Mouse (Mus musculus) gastrocnemius, postnatal 4 days (tissue): Measurements from ENCODE around the gene Ephb6. TPM values are rescaled to one million over a fixed set of nuclear protein-coding genes. Genes with fewer than 3 reads are reported as not detected.

Experiments
- DNase-seq, 2 experiments: peaks; one replicate each; pipeline ENCODE4 v3.0.0; 2021 to 2022; ENCODE audit warnings: low spot score in 2 of 2, mixed read lengths in 2 of 2
- total RNA-seq, 2 experiments: library from RNA; stranded (reverse); gene quantifications; 2 replicates each; pipeline ENCODE4 v1.2.3; 2021

Ephb6 gene
- total RNA-seq, 2 experiments from 2014 or later, result 5.1 to 5.8 TPM

DNA sequence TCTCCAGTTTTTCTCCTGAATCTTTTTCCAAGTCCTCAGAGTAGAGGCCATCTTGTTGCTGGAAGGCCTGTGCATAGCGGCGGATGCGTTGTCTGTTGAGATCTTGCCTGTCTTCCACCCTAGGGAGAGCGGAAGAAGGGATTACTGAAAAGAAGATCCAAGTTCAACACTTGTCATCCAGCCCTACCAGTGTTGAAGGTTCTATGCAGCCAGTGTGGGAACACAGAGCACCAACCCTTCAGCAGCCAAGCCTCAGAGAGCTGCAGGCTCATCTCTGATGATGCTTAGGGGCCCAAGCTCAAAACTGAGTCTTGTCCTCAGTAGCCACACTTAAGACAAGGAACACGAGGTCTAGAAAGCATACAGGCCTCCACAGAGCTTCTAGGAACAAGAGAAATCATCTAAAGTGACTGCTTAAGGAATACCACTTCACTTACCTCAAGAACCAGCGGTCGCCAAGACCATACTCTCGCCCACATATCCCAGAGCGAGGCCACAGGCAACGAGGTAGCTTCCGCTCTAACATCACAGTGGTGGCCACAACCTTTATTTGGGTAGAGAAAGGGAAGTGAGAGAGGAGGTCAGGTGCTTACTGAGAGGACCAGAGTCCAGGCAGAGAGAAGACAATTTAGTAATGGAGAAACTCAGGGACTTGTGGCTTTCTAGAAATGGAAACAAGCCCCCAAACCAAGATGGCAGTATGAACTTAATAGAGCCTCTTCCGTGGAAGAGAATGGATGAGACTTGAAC, 16.1 kb downstream of the Ephb6 start:
- no peak for DNase-seq

DNA sequence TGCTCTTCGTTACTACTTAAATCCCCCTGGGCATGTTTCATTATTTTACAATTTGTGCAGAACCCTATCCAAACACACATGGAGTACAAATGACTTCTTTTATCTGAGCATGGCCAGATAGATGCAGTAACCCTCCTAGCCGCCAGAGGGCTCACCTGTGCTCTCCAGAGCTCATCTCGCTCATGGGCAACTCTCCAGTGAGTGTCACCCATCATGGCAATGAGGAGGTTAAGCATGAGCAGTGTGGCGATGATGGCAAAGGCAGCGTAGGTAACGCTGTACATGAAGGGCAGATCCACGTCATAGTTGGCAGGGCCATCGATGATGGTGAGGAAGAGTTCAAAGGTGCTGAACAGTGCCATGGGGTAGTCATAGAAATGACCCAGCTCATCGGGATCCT, 17.4 kb downstream of the Ephb6 start:
- DNase-seq, result no peak

DNA sequence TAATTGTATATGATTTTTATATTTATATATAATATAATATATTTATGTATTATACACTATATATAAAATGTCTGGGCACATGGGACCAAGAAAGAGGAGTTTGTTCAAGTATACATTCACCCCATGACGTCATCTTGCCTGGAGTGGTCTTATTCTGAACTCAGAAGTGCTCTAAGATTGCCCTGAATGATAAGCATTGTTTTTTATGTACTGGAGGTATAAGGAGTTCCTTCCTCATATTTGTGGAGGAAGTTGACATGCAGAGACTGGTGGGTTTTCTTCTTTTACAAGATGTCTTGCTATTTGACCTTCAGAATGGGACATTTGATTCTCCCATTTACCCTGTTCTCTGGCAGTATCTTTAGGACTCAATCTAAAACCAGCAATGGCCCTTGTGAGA, 22.9 kb downstream of the Ephb6 start:
- DNase-seq, result no peak

DNA sequence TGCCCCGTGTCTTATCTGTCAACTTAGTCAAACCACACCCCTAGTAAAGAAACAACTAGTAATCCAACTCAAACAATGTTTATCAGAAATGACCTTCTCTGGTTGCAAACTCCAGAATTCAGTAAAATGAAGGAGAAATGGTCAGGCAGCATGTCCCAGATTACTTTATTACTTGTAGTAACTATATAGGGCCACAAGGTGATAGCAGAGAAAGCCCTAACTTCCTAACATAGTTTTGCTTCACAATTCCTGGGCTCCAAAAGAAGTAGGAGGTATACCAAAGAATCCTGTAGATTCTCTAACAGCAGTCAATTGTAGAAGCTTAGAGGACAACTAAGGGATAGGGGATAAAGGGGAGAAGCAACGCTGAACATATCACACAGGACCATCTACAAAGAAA, 25.5 kb downstream of the Ephb6 start:
- DNase-seq, result no peak

DNA sequence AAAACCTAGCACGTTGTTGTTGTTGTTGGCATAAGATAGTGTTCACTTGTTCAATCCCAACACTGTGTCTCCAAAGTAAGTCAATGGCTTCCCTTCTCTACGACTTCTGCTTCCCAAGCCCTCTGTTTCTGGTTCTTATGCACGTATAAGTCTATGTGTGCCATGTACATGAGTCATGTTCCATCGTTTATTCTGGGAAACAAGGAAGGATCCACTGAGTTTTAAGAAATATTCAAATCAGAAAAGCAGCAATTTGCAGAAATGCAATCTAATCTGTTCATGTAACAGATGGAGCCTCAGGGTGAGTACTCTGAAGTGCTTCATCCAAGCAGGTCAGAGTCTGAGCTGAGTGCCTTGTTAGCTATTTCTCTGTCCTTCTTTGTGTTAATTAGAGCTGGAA, 26.3 kb downstream of the Ephb6 start:
- no peak for DNase-seq

DNA sequence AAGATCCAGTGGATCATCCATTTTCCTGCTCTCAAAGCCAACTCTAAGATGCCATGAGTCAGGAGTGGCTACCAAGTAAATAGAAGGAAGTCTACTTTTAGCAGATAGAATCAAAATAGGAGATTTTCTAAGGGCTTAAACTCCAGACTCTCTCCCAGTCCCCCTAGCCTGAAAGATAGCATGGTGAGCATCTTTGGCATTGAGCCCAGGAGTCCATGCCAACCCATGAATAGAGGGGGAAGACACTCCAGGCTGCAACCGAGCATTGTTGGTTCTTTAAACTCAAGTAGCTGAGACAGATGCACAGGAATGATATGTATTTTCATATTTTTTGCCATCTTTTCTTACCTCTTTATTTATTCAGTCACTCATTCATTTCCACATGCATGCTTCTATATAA, 29.9 kb downstream of the Ephb6 start:
- DNase-seq, result no peak

DNA sequence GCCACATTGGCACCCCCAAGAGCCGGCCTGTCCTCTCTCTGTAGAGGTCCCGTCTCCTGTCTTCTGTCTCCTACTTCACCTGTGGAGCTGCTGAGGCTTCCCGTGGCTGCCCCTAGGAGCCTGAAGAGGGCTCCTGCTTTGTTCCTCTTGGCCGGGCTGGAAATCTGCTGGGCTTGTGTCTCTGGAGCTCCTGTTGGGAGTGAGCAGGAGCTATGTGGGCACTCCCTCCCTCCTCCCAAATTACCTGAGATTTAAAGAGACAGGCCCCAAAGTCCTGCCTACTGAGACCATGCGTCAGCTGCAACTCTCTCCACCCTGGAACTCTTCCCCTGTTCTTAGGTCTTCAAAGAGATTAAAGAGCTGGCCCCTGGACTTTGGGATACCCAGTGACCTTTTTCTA, 30.9 kb downstream of the Ephb6 start, which contains the start of gene Trpv6:
TSS of gene Trpv6 (minus strand) at position 228 of the 400 bp plus-strand sequence.
- no peak for DNase-seq

DNA sequence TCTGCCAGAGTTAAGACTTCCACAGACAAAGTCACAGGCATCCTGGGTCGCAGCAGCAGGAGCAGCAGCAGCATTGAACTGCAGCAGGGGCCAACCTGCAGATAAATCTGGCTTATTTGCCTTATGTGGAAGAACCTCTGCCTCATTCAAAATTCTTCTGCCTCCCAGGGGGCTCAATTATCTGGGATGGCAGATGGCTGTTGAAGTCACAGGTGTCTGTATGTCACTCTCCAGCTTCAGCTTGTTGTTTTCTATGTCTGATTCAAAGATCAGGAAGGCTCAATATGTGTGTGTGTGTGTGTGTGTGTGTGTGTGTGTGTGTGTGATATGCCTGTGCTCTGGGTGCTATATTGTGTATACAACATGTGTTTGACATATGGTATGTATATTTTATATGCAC, 32.1 kb downstream of the Ephb6 start:
- DNase-seq, result no peak

DNA sequence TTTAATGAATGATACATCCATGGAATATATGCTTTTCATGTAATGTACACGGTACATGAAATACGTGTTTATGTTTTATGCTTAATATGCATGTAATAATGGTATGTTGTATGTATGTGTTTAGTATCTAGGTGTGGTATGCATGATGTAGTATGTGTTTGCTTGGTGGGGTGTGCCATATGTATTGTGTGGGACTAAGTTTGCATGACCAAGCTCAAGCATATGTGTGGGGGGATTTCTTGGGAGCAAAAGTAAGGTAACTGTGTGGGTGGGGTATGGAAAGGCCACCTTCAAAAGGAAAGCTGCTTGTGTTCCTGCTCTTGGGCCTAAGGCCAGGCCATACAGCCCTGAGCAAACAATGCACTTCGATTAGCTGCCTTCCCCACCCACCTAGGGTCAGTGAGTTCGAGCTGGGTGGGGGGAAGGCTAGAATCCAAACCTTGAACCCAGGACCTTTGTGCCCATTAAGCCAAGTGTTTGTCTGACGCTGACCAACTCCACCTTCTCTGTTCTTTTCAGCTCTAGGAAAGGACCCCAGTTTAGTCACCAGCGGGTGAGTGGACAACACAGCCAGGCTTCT, 32.7 kb downstream of the Ephb6 start:
- no peak for DNase-seq

DNA sequence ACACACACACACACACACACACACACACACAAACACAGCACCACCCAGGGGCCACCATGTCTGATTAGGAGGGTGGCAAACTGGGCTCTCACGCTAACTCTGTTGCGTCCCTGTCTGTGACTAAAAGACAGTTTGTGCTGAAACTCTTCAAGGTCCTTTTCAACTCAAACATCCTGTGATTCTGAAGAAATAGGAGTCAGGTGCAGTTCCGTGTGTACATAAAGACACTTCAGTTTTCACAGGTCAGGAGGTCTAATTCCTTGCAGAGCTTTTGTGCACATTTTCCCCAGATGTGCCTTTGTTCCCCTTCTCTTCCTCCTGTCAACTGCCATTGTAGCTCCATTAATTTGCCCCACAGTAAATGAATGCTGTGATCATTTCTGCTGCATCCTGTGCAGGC, 35.2 kb downstream of the Ephb6 start:
- no peak for DNase-seq

DNA sequence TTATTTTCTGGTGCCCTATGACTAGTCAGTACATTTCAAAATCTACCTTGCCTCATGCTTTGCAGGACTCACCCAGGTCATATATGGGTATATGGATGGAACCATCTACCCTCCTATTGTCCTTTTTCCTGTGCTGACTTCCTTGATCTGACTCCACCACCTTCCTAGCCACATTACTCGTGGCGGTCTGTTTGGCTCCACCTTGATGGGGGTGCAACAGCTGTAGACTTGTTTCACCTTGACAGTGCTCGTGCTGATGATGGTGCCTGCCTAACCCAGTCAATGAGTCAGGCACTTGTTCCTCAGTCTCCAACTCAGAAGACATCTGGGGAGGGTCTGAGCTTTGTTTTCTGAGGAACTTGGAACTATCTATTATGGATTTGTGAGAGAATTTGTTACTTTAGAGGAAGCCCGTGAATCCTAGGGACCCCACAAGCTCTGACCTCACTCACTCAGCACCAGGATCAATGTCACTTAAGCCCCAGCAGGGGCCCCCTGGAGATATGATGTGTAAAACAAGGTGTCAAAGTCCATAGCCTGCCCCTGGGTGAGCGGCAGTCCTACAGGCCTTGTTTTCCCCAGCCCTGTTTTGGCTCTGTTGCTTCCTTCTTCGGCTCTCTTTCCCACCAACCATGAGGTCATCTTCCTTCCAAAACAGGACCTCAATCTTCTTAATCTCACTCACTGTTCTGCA, 36.0 kb downstream of the Ephb6 start:
- no peak for DNase-seq

DNA sequence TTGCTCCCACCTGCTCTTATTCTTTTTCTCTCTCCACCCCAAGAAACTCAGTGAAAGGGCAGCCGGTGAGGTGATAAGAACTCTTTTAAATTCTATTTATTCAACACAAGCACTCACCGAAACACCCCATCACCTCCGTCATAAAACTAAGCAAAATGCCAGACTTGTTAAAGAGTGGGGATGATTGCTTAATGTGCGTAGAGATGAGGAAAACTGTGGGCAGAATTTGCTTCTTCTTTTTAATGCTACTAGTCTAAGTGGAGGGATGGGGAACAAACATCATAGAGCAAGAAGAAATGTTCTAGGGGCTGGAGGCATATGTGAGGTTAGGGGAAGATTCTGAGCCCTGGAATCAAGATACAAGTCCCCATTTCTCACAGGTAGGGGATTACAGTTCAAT, 37.5 kb downstream of the Ephb6 start:
- no peak for DNase-seq

DNA sequence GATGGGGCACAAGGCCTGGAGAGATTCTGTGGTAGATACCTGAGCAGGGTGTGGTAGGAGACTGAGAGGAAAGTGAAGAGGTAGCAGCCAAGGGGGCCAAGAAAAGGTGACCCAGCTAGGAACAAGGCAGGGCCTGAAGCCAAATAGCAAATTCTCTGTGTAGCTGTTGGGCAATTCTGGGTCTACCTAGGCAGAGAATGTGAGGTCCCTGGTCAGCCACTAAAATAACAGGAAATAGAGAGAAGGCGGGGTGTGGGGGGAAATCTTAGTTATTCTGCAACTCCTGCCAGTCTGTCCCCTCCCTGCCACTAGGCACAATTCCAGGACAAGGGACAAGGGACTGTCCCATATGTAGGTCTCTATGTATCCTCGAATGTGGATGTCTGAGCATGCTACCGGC, 37.9 kb downstream of the Ephb6 start:
- no peak for DNase-seq

DNA sequence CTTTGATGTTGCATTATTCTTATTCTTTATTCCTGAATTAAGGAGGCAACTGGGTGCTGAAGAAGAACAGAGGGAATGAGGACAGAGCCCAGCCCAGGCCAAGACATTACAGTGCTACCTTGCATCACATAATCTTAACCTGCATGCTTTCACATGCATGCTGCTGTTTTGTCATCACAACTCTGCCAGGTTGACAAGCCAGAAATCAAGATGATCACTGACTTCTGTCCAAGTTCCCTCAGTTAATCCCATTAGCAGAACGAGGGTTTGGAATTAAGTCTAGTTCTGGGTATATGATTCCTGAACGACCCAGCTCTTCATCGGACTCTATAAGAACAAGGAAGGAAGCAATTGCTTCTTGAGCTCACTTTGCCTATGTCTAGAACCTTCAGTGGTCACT, 40.9 kb downstream of the Ephb6 start:
- no peak for DNase-seq

DNA sequence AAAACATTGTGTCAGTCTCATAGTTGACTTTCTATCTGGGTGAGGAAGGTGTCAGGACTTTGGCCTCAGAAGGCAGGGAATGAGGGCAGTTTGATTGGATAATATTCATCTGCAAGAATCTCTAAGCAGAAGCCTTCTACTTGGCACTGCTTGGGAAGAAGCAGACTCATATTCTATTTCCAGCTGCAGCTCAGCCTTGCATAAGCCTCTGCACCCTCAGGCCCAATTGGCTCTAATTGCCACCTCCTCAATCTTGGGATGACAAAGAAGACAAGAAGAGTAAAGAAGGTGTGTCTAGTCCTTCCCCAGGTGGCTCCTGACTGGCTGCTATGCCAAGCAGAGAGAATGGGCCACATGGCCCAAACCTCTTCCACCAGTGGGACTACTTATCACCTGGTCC, 41.4 kb downstream of the Ephb6 start:
- no peak for DNase-seq

DNA sequence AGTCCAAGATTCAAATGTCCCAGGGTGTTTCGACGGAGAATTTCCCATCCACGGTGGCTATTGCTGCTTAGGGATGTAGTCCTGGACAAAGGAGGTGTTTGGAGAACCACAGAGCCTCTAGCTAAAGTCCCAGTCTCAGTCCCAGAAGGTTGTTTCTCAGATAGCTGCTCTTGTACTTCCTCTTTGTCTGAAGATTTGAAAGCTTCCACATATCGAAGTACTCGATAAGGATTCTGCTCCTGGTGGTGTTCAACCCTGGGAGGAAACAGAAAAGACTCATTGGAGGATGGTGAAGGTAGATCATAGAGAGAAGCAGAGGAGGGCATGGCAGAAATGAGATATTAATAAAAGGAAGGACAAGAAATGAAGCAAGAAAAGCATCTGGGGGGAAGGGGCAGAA, 47.9 kb downstream of the Ephb6 start:
- DNase-seq, result no peak

DNA sequence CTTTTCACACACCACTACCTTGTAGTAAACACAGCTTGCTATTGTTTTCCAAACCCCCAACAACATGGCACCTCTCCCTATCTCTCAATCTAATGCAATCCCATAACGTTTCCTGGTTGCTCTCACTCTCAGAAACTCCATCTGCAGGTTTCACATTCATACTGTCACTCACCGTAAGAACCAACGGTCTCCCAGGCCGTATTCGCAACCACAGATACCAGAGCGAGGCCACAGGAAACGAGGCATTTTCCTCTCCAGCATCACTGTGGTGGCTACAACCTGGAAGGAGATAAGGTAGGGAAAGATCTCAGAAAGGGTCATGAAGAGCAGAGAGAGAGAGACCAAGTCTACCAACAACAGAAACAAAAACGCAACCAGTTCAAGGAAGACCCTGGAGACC, 49.4 kb downstream of the Ephb6 start:
- DNase-seq, result no peak

DNA sequence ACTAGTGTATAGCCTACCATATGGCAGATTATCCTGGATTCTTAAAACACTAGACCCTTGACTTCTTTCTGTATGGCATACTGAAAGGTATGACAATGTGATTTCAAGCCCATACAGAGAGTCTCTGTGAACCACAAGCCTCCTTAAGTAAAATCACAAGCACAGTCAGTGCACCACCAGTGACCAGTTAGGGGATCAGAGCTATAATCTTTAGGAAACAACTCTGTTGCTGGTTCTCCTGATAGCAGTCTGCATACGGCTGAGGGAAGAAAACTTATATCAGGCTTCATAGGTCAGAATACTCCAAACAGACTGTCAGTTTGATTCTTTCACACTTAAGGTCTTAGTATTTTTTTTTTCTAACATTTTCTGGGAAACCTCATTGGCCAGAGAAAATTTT, 53.2 kb downstream of the Ephb6 start:
- no peak for DNase-seq

DNA sequence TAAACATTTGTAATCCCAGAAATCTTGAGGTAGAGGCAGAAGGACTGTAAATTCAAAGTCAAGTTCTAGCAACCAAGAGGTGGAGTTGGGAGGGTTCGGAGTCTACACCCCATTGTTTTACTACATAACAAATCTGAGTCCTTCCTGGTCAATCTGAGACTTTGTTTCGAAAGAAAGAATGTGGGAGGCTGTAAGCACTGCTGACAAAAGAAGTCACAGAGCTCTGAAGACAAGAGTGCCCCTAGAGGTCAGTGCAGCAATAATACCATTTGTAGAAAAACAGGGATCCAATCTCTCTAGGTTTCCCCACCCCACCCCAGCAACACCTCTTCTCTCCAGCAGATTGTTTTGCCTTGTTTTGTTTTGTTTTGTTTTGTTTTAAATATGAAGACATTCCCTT, 57.0 kb downstream of the Ephb6 start:
- DNase-seq, result no peak
